Mouse (Mus musculus): ENCODE data around the gene Stk32b. TPM values are rescaled to one million over a fixed set of nuclear protein-coding genes. Genes with fewer than 3 reads are reported as not detected.

Stk32b gene
- polyA plus RNA-seq, 1 experiment from 2014 or later = 11.6 TPM

DNA sequence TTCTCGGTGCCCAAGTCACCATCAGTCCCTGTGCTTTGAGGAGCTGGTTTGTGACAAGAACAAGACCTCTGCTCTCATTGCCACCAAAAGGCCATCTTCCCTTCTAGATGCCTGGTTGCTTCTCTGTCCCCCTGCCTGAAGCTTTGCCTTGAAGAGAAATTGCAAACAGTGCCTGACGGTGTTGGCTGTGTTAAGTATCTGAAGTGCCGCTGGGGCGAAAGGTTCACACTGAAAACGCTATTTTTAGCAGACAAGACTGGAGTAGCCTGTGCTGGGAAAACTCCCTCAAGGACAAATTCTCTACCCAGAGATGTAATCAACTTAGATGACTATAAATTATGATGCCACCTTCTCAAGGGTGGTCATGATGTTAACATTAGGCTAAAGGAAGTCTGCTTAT is 129.1 kb downstream of the Stk32b start:
- no peak overlapping the region for H3K4me3 ChIP-seq (ENCODE audit: low read depth, low read length)
- WGBS = 83% methylated on average over 5 of the region's 5 CpGs
- no peaks in the 10 kb centered on the region for H3K4me1 ChIP-seq (ENCODE audit: control insufficient read depth, insufficient read depth, low read length)

DNA sequence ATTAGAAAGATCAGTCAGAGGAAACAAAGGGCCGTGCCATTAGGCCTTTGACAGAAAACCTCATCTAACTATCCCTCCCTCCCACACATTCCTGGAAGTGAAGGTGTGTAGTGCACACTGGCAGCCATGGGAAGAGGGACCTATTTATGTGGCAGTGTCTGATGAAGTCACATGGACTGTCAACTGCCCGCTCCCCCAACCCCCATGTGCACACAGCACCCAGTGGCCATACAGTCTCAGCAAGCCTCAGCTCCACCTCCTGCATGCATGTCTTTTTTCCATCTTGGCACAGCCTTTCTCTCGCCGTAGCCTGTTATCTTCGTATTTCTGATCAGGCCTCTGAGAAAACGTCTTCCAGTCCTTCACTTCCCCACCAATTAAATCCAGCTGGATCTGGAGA is 130.9 kb downstream of the Stk32b start:
- no peak overlapping the region for H3K4me2 ChIP-seq (ENCODE audit: low read depth)
- H3K9ac ChIP-seq (ENCODE audit: low read length) = no peak overlapping the region
- DNase-seq (ENCODE audit: low spot score) (no peak), ATAC-seq (ENCODE audit: insufficient read depth, low FRiP score, low TSS enrichment) (no peak)
- no peak overlapping the region for H3K4me3 ChIP-seq (ENCODE audit: low read depth, low read length)
- H3K36me3 ChIP-seq (ENCODE audit: control insufficient read depth, insufficient read depth, low read length) = no peaks in the 10 kb centered on the region
- no peaks in the 10 kb centered on the region for H3K9me3 ChIP-seq (ENCODE audit: control insufficient read depth, low read length)
- H3K4me1 ChIP-seq (ENCODE audit: control insufficient read depth, insufficient read depth, low read length) = no peaks in the 10 kb centered on the region
- no peaks in the 10 kb centered on the region for H3K27me3 ChIP-seq (ENCODE audit: control insufficient read depth, insufficient read depth, low read length)
- 84% methylated on average over 6 of the region's 6 CpGs for WGBS
- no peak overlapping the region for H3K27ac ChIP-seq (ENCODE audit: low read depth, low read length)

More for the DNA sequence above, 129.1 kb downstream of the Stk32b start:
- Histone ChIP-seq H3K27me3 (ENCODE audit: control insufficient read depth, insufficient read depth, low read length) (no peaks in the 10 kb centered on the region), H3K4me2 (ENCODE audit: low read depth) (no peak overlapping the region), H3K36me3 (ENCODE audit: control insufficient read depth, insufficient read depth, low read length) (no peaks in the 10 kb centered on the region), H3K9me3 (ENCODE audit: control insufficient read depth, low read length) (no peaks in the 10 kb centered on the region), H3K27ac (ENCODE audit: low read depth, low read length) (no peak overlapping the region), H3K9ac (ENCODE audit: low read length) (no peak overlapping the region)
- ATAC-seq (ENCODE audit: insufficient read depth, low FRiP score, low TSS enrichment) (no peak), DNase-seq (ENCODE audit: low spot score) (no peak)

DNA sequence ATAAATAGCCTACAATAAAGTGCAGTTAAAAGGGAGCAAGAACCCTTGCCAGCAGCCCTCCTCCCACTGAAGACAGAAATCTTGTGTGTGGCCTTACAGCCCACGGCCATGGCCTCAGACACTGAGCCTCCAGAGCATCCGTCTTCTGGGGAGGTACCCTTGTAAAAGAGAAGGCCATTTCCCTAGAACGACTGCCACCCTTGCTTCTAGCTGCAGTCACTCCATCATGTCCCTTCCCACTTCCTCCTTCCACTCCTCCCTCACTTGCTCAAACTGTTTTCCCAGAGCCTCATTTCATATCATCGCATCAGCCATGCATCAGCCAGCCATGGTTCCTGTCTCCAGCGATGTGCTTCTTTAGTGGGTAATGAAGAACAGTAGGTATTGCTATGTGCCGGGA is 141.5 kb downstream of the Stk32b start:
- 76% methylated on average over 6 of the region's 6 CpGs for WGBS
- no peak overlapping the region for H3K4me3 ChIP-seq (ENCODE audit: low read depth, low read length)
- H3K9me3 ChIP-seq (ENCODE audit: control insufficient read depth, low read length) = no peaks in the 10 kb centered on the region
- H3K9ac ChIP-seq (ENCODE audit: low read length) = no peak overlapping the region
- H3K27me3 ChIP-seq (ENCODE audit: control insufficient read depth, insufficient read depth, low read length) = no peaks in the 10 kb centered on the region
- H3K27ac ChIP-seq (ENCODE audit: low read depth, low read length) = no peak overlapping the region
- H3K4me1 ChIP-seq (ENCODE audit: control insufficient read depth, insufficient read depth, low read length) = no peaks in the 10 kb centered on the region
- DNase-seq (ENCODE audit: low spot score) (no peak), ATAC-seq (ENCODE audit: insufficient read depth, low FRiP score, low TSS enrichment) (no peak)
- no peaks in the 10 kb centered on the region for H3K36me3 ChIP-seq (ENCODE audit: control insufficient read depth, insufficient read depth, low read length)
- H3K4me2 ChIP-seq (ENCODE audit: low read depth) = no peak overlapping the region

- no peak overlapping the region for H3K4me2 ChIP-seq (ENCODE audit: low read depth)
- ATAC-seq (ENCODE audit: insufficient read depth, low FRiP score, low TSS enrichment) (no peak), DNase-seq (ENCODE audit: low spot score) (peak; percentile 20)
- no peaks in the 10 kb centered on the region for H3K27me3 ChIP-seq (ENCODE audit: control insufficient read depth, insufficient read depth, low read length)
- no peak overlapping the region for H3K9ac ChIP-seq (ENCODE audit: low read length)
- no peaks in the 10 kb centered on the region for H3K9me3 ChIP-seq (ENCODE audit: control insufficient read depth, low read length)
- H3K4me1 ChIP-seq (ENCODE audit: control insufficient read depth, insufficient read depth, low read length) = no peaks in the 10 kb centered on the region
- no peak overlapping the region for H3K27ac ChIP-seq (ENCODE audit: low read depth, low read length)
- 67% methylated on average over 6 of the region's 6 CpGs for WGBS
- H3K4me3 ChIP-seq (ENCODE audit: low read depth, low read length) = no peak overlapping the region
- no peaks in the 10 kb centered on the region for H3K36me3 ChIP-seq (ENCODE audit: control insufficient read depth, insufficient read depth, low read length)
Observed at GRCm38 (mm10) chr5:37557274-37557815, 159.6 kb downstream of the Stk32b start.

GRCm38 (mm10) chr5:37554231-37554630 is 162.7 kb downstream of the Stk32b start:
- Histone ChIP-seq H3K4me3 (ENCODE audit: low read depth, low read length) (no peak overlapping the region), H3K36me3 (ENCODE audit: control insufficient read depth, insufficient read depth, low read length) (no peaks in the 10 kb centered on the region), H3K9ac (ENCODE audit: low read length) (no peak overlapping the region), H3K4me2 (ENCODE audit: low read depth) (no peak overlapping the region), H3K4me1 (ENCODE audit: control insufficient read depth, insufficient read depth, low read length) (no peaks in the 10 kb centered on the region), H3K9me3 (ENCODE audit: control insufficient read depth, low read length) (no peaks in the 10 kb centered on the region), H3K27ac (ENCODE audit: low read depth, low read length) (no peak overlapping the region), H3K27me3 (ENCODE audit: control insufficient read depth, insufficient read depth, low read length) (no peaks in the 10 kb centered on the region)
- DNase-seq (ENCODE audit: low spot score) (no peak), ATAC-seq (ENCODE audit: insufficient read depth, low FRiP score, low TSS enrichment) (no peak)
- WGBS = 91% methylated on average over 4 of the region's 4 CpGs

DNA sequence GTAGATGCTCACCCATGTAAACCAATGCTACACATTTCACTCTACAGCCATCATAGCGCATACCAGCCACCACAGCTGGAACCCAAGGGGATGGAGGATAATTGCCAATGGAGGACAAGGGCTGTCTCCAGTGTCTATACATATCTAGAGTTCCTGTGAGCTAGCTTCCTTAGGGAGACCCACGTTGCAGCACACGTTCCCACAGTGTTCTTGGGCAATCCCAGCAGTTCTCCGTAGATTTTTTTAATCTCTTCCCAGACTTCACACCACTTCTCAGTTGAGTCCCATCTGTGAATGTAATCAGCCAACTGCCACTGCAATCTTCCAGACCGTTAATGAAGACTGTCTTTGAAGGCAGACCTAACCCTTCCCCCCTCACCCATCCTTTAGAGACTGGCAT is 165.3 kb downstream of the Stk32b start:
- Histone ChIP-seq H3K4me3 (ENCODE audit: low read depth, low read length) (no peak overlapping the region), H3K27ac (ENCODE audit: low read depth, low read length) (no peak overlapping the region), H3K36me3 (ENCODE audit: control insufficient read depth, insufficient read depth, low read length) (no peaks in the 10 kb centered on the region), H3K27me3 (ENCODE audit: control insufficient read depth, insufficient read depth, low read length) (no peaks in the 10 kb centered on the region), H3K9ac (ENCODE audit: low read length) (no peak overlapping the region), H3K4me1 (ENCODE audit: control insufficient read depth, insufficient read depth, low read length) (no peaks in the 10 kb centered on the region), H3K4me2 (ENCODE audit: low read depth) (no peak overlapping the region), H3K9me3 (ENCODE audit: control insufficient read depth, low read length) (no peaks in the 10 kb centered on the region)
- DNase-seq (ENCODE audit: low spot score) (no peak), ATAC-seq (ENCODE audit: insufficient read depth, low FRiP score, low TSS enrichment) (no peak)
- WGBS = 77% methylated on average over 5 of the region's 5 CpGs

- Histone ChIP-seq H3K9me3 (ENCODE audit: control insufficient read depth, low read length) (no peaks in the 10 kb centered on the region), H3K27ac (ENCODE audit: low read depth, low read length) (no peak overlapping the region)
Observed at GRCm38 (mm10) chr5:37535726-37536293, 181.2 kb downstream of the Stk32b start.

DNA sequence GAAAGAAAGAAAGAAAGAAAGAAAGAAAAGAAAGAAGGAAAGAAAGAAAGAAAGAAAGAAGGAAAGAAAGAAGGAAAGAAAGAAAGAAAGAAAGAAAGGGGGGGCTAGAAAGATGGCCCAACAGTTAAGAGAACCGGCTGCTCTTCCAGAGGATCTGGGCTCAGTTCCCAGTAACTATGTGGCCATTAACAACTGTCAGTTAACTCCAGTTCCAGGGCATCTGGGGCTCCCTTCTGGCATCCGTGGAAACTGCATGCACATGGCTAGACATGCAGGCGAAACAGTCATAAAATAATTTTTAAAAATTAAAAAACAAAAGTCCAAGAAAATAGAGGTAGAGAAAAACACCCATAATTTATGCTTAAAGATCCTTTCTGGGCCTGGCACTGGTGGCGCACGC is 181.7 kb downstream of the Stk32b start:
- Histone ChIP-seq H3K27me3 (ENCODE audit: control insufficient read depth, insufficient read depth, low read length) (no peaks in the 10 kb centered on the region), H3K9me3 (ENCODE audit: control insufficient read depth, low read length) (no peaks in the 10 kb centered on the region), H3K4me2 (ENCODE audit: low read depth) (no peak overlapping the region), H3K36me3 (ENCODE audit: control insufficient read depth, insufficient read depth, low read length) (no peaks in the 10 kb centered on the region), H3K9ac (ENCODE audit: low read length) (no peak overlapping the region), H3K27ac (ENCODE audit: low read depth, low read length) (no peak overlapping the region), H3K4me3 (ENCODE audit: low read depth, low read length) (no peak overlapping the region), H3K4me1 (ENCODE audit: control insufficient read depth, insufficient read depth, low read length) (no peaks in the 10 kb centered on the region)
- WGBS = 88% methylated on average over 5 of the region's 5 CpGs
- ATAC-seq (ENCODE audit: insufficient read depth, low FRiP score, low TSS enrichment) (no peak), DNase-seq (ENCODE audit: low spot score) (no peak)

More at GRCm38 (mm10) chr5:37535726-37536293, 181.2 kb downstream of the Stk32b start:
- H3K4me1 ChIP-seq (ENCODE audit: control insufficient read depth, insufficient read depth, low read length) = no peaks in the 10 kb centered on the region
- no peak overlapping the region for H3K4me2 ChIP-seq (ENCODE audit: low read depth)
- H3K27me3 ChIP-seq (ENCODE audit: control insufficient read depth, insufficient read depth, low read length) = no peaks in the 10 kb centered on the region
- no peaks in the 10 kb centered on the region for H3K36me3 ChIP-seq (ENCODE audit: control insufficient read depth, insufficient read depth, low read length)
- ATAC-seq (ENCODE audit: insufficient read depth, low FRiP score, low TSS enrichment) (no peak), DNase-seq (ENCODE audit: low spot score) (no peak)
- H3K9ac ChIP-seq (ENCODE audit: low read length) = no peak overlapping the region
- 91% methylated on average over 4 of the region's 4 CpGs for whole genome bisulfite sequencing
- H3K4me3 ChIP-seq (ENCODE audit: low read depth, low read length) = no peak overlapping the region

DNA sequence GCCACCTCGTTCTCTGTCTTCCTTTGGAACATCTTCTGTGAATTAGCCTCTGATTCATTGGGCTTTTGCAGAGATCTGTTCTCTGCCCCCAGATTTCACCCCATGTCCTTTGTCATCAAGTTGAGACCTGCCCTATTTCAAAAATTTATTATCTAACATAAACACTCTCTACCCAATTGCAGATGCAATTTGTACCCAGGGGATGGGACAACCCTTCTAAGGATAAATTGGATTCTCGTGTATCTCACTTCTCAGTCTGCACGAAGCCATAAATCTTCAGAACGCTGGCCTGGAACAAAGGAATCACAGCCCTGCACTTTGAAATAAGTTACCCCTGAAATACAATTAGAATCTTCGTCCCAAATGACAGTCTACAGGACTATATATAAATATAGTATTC is 191.6 kb downstream of the Stk32b start:
- 0 out of 2 replicates have a peak, but pooled peaks have one; percentile 27 for ATAC-seq (ENCODE audit: insufficient read depth, low FRiP score, low TSS enrichment)

More for the DNA sequence above, 191.6 kb downstream of the Stk32b start:
- Histone ChIP-seq H3K9ac (ENCODE audit: low read length) (no peak overlapping the region), H3K27ac (ENCODE audit: low read depth, low read length) (peak overlapping the region; percentile 58; the same call in 1 of the 2 replicates), H3K4me1 (ENCODE audit: control insufficient read depth, insufficient read depth, low read length) (no peaks in the 10 kb centered on the region), H3K4me2 (ENCODE audit: low read depth) (no peak overlapping the region), H3K4me3 (ENCODE audit: low read depth, low read length) (no peak overlapping the region), H3K27me3 (ENCODE audit: control insufficient read depth, insufficient read depth, low read length) (no peaks in the 10 kb centered on the region), H3K9me3 (ENCODE audit: control insufficient read depth, low read length) (no peaks in the 10 kb centered on the region), H3K36me3 (ENCODE audit: control insufficient read depth, insufficient read depth, low read length) (no peaks in the 10 kb centered on the region)
- WGBS = 61% methylated on average over 5 of the region's 5 CpGs
- DNase-seq (ENCODE audit: low spot score) = no peak

Measured in neural tube, embryonic 11.5 days (tissue).